Mouse (Mus musculus): Measurements from ENCODE around the gene Sestd1. TPM values are rescaled to one million over a fixed set of nuclear protein-coding genes. Genes with fewer than 3 reads are reported as not detected.
A peak's percentile ranks its signal among the peaks of the same experiment; 100 is the strongest.

Gene Sestd1
- total RNA-seq, 2 experiments from 2014 or later = 27.8 to 31.7 TPM

- intact Hi-C loops (cut with DNase I) = no loop called here
- DNase-seq = no peak
Observed at GRCm38 (mm10) chr2:77235896-77236295, 44.5 kb downstream of the Sestd1 start.

GRCm38 (mm10) chr2:77232604-77233003 is 47.8 kb downstream of the Sestd1 start:
- intact Hi-C loops (cut with DNase I) = no loop called here
- no peak for DNase-seq

GRCm38 (mm10) chr2:77220960-77221359 is 59.4 kb downstream of the Sestd1 start:
- intact Hi-C loops (cut with DNase I) = no loop called here

GRCm38 (mm10) chr2:77212885-77213284 is 67.5 kb downstream of the Sestd1 start:
- DNase-seq = no peak
- intact Hi-C loops (cut with DNase I) = no loop called here

More at GRCm38 (mm10) chr2:77220960-77221359, 59.4 kb downstream of the Sestd1 start:
- no peak for DNase-seq

- DNase-seq = no peak
- intact Hi-C loops (cut with DNase I) = loop anchor here (10.0 kb wide), 1 partner anchor 232 kb away; no protein-coding TSS in a partner anchor
Observed at GRCm38 (mm10) chr2:77206951-77207350, 73.4 kb downstream of the Sestd1 start.

- intact Hi-C loops (cut with DNase I) = loop anchor here (1.0 to 10.0 kb wide), 2 partner anchors 142 to 229 kb away; no protein-coding TSS in a partner anchor
- DNase-seq = peak in 1 of 2 experiments; percentile 47
Observed at GRCm38 (mm10) chr2:77203916-77204315, 76.5 kb downstream of the Sestd1 start.

GRCm38 (mm10) chr2:77201900-77202299 is 78.5 kb downstream of the Sestd1 start:
- intact Hi-C loops (cut with DNase I) = loop anchor here (10.0 kb wide), 1 partner anchor 227 kb away; no protein-coding TSS in a partner anchor
- no peak for DNase-seq

- DNase-seq = no peak
- intact Hi-C loops (cut with DNase I) = loop anchor here (10.0 kb wide), 1 partner anchor 226 kb away; no protein-coding TSS in a partner anchor
Observed at GRCm38 (mm10) chr2:77200958-77201614, 79.3 kb downstream of the Sestd1 start.

GRCm38 (mm10) chr2:77200379-77200778 is 80.0 kb downstream of the Sestd1 start:
- no peak for DNase-seq
- intact Hi-C loops (cut with DNase I) = loop anchor here (10.0 kb wide), 1 partner anchor 226 kb away; no protein-coding TSS in a partner anchor

- intact Hi-C loops (cut with DNase I) = loop anchor here (5.0 kb wide), 2 partner anchors 121 to 144 kb away; no protein-coding TSS in a partner anchor
- no peak for DNase-seq
Observed at GRCm38 (mm10) chr2:77198246-77198645, 82.1 kb downstream of the Sestd1 start.

GRCm38 (mm10) chr2:77196819-77197218 is 83.6 kb downstream of the Sestd1 start:
- DNase-seq = no peak
- intact Hi-C loops (cut with DNase I) = loop anchor here (5.0 kb wide), 2 partner anchors 120 to 145 kb away; no protein-coding TSS in a partner anchor

- no peak for DNase-seq
- intact Hi-C loops (cut with DNase I) = loop anchor here (5.0 kb wide), 2 partner anchors 118 to 147 kb away; no protein-coding TSS in a partner anchor
Observed at GRCm38 (mm10) chr2:77195056-77195455, 85.3 kb downstream of the Sestd1 start.

- DNase-seq = no peak
- intact Hi-C loops (cut with DNase I) = no loop called here
Observed at GRCm38 (mm10) chr2:77191811-77192210, 88.6 kb downstream of the Sestd1 start.

GRCm38 (mm10) chr2:77190891-77191290 is 89.5 kb downstream of the Sestd1 start:
- intact Hi-C loops (cut with DNase I) = no loop called here
- DNase-seq = no peak

- peak in 1 of 2 experiments; percentile 36 for DNase-seq
- intact Hi-C loops (cut with DNase I) = no loop called here
Observed at GRCm38 (mm10) chr2:77190301-77190700, 90.1 kb downstream of the Sestd1 start.

- DNase-seq = no peak
- intact Hi-C loops (cut with DNase I) = no loop called here
Observed at GRCm38 (mm10) chr2:77189671-77190070, 90.7 kb downstream of the Sestd1 start.

- DNase-seq = no peak
- intact Hi-C loops (cut with DNase I) = no loop called here
Observed at GRCm38 (mm10) chr2:77187501-77187900, 92.9 kb downstream of the Sestd1 start.

- intact Hi-C loops (cut with DNase I) = no loop called here
- DNase-seq = no peak
Observed at GRCm38 (mm10) chr2:77186912-77187311, 93.5 kb downstream of the Sestd1 start.

GRCm38 (mm10) chr2:77184049-77184571 is 96.3 kb downstream of the Sestd1 start:
- no peak for DNase-seq
- intact Hi-C loops (cut with DNase I) = no loop called here

- DNase-seq = no peak
- intact Hi-C loops (cut with DNase I) = no loop called here
Observed at GRCm38 (mm10) chr2:77183646-77184045, 96.7 kb downstream of the Sestd1 start.

- intact Hi-C loops (cut with DNase I) = no loop called here
- peak in 1 of 2 experiments; percentile 32 for DNase-seq
Observed at GRCm38 (mm10) chr2:77182996-77183380, 97.4 kb downstream of the Sestd1 start.
